Mouse (Mus musculus) lung, embryonic 16.5 days (tissue): ENCODE measurements around the gene Nol7. TPM values are rescaled to one million over a fixed set of nuclear protein-coding genes. Genes with fewer than 3 reads are reported as not detected.

Experiments used
- ATAC-seq: fragments of 200-750 bp; cut with Nextera tagmentation; 2 replicates; pipeline ENCODE4 v1.8.0; 2017; ENCODE audit warnings: low read depth, mild to moderate bottlenecking, moderate library complexity
- H3K27ac ChIP-seq: fragments of 300-500 bp; sonication (generic); 2 replicates; pipeline ENCODE4 v1.5.1; 2014; ENCODE audit warnings: mild to moderate bottlenecking, control low read depth, low read length
- H3K27me3 ChIP-seq: fragments of 300-500 bp; sonication (generic); 2 replicates; pipeline ENCODE4 v1.6.1; 2014; ENCODE audit warnings: low read depth, low read length, mixed read lengths; ENCODE audit not compliant: control insufficient read depth, insufficient read depth
- H3K36me3 ChIP-seq: fragments of 300-500 bp; sonication (generic); 2 replicates; pipeline ENCODE4 v1.6.1; 2014; ENCODE audit warnings: low read length; ENCODE audit not compliant: control insufficient read depth, insufficient read depth
- H3K4me1 ChIP-seq: fragments of 300-500 bp; sonication (generic); replicated peaks from 2 replicates; pipeline ENCODE4 v1.6.1; 2014; ENCODE audit warnings: low read length, mixed read lengths; ENCODE audit not compliant: control insufficient read depth, insufficient read depth
- H3K4me2 ChIP-seq: fragments of 300-500 bp; sonication (generic); 2 replicates; pipeline ENCODE4 v1.6.1; 2014; ENCODE audit warnings: low read depth, low read length, control low read depth
- H3K4me3 ChIP-seq: fragments of 300-500 bp; sonication (generic); 2 replicates; pipeline ENCODE4 v1.5.1; 2014; ENCODE audit warnings: mild to moderate bottlenecking, low read length, control low read depth
- H3K9ac ChIP-seq: fragments of 300-500 bp; sonication (generic); 2 replicates; pipeline ENCODE4 v1.6.1; 2014; ENCODE audit warnings: low read length, control low read depth
- H3K9me3 ChIP-seq: fragments of 300-500 bp; sonication (generic); 2 replicates; pipeline ENCODE4 v1.6.1; 2016; ENCODE audit warnings: low read length; ENCODE audit not compliant: control insufficient read depth
- WGBS: fragments of 180-500 bp; shearing (Covaris S2); extraction: QIAGEN DNeasy Blood & Tissue Kit; methylation state at CpG from one replicate; pipeline ENCODE4 v1.1.7; 2014; 5-methylcytosine and 5-hydroxymethylcytosine counted together
- polyA plus RNA-seq: library from polyadenylated mRNA; unstranded; fragments of >200 nt; fragmentation: Nextera tagmentation; extraction: Ambion mirVana; gene quantifications from 2 replicates; pipeline ENCODE4 v1.2.1, GENCODE M21; 2015

The Nol7 gene
- polyA plus RNA-seq, 1 experiment from 2014 or later, result 130 TPM

- Histone ChIP-seq H3K27ac (no peak overlapping the region), H3K9ac (no peak overlapping the region), H3K4me1 (peaks cover 6% of the 10 kb centered on the region), H3K36me3 (peaks cover 25% of the 10 kb centered on the region), H3K4me2 (peak overlapping the region; percentile 79; the same call in 1 of the 2 replicates), H3K4me3 (peak overlapping the region; percentile 87), H3K27me3 (no peaks in the 10 kb centered on the region), H3K9me3 (no peaks in the 10 kb centered on the region)
- no peak for ATAC-seq
- WGBS, result 89% methylated on average over 5 of the region's 5 CpGs
Measured at GRCm38 (mm10) chr13:43399576-43399975, 1.4 kb downstream of the Nol7 start.

- 81% methylated on average over 7 of the region's 7 CpGs for WGBS
- Histone ChIP-seq H3K9me3 (no peaks in the 10 kb centered on the region), H3K4me3 (no peak overlapping the region), H3K27ac (no peak overlapping the region), H3K4me1 (no peaks in the 10 kb centered on the region), H3K36me3 (peaks cover 27% of the 10 kb centered on the region), H3K4me2 (no peak overlapping the region), H3K27me3 (no peaks in the 10 kb centered on the region), H3K9ac (no peak overlapping the region)
- no peak for ATAC-seq
Measured at GRCm38 (mm10) chr13:43412311-43412710, 14.1 kb downstream of the Nol7 start.

GRCm38 (mm10) chr13:43413611-43414010, 15.4 kb downstream of the Nol7 start:
- H3K4me2 ChIP-seq, result no peak overlapping the region
- no peaks in the 10 kb centered on the region for H3K4me1 ChIP-seq
- no peak overlapping the region for H3K9ac ChIP-seq
- no peak for ATAC-seq
- no peaks in the 10 kb centered on the region for H3K27me3 ChIP-seq
- 86% methylated on average over 2 of the region's 2 CpGs for WGBS
- H3K27ac ChIP-seq, result no peak overlapping the region
- H3K36me3 ChIP-seq, result peaks cover 27% of the 10 kb centered on the region
- no peak overlapping the region for H3K4me3 ChIP-seq
- no peaks in the 10 kb centered on the region for H3K9me3 ChIP-seq

DNA sequence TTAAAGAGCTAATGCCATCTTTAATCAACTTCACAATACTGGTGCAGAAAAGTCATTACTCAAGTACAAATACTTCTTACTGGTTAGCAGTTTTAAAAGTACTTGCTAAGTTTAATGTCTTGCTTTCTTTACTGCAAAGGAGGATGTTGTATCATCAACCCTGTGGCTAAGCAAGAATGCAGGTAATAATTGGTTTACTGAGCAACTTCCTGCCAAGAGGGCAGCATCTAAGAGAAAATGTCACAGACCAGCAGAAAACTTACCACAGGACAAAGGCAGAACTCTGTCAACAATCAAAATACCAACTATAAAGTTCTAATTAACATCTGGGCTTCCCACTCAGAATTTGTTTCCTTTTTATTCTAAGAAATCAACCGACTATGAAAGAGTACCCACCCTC, 17.1 kb downstream of the Nol7 start:
- no peak overlapping the region for H3K4me3 ChIP-seq
- no peak for ATAC-seq
- no peaks in the 10 kb centered on the region for H3K27me3 ChIP-seq
- H3K4me2 ChIP-seq, result no peak overlapping the region
- H3K9ac ChIP-seq, result no peak overlapping the region
- no peak overlapping the region for H3K27ac ChIP-seq
- WGBS, result 92% methylated on average over 1 of the region's 1 CpGs
- H3K36me3 ChIP-seq, result peaks cover 34% of the 10 kb centered on the region
- H3K9me3 ChIP-seq, result no peaks in the 10 kb centered on the region
- no peaks in the 10 kb centered on the region for H3K4me1 ChIP-seq

- Histone ChIP-seq H3K4me2 (no peak overlapping the region), H3K27ac (no peak overlapping the region), H3K36me3 (peaks cover 8% of the 10 kb centered on the region; the same call in 1 of the 2 replicates), H3K4me3 (no peak overlapping the region), H3K27me3 (no peaks in the 10 kb centered on the region), H3K4me1 (no peaks in the 10 kb centered on the region), H3K9me3 (no peaks in the 10 kb centered on the region), H3K9ac (no peak overlapping the region)
- no peak for ATAC-seq
- 66% methylated on average over 4 of the region's 4 CpGs for WGBS
Measured at GRCm38 (mm10) chr13:43428436-43428835, 30.2 kb downstream of the Nol7 start.

DNA sequence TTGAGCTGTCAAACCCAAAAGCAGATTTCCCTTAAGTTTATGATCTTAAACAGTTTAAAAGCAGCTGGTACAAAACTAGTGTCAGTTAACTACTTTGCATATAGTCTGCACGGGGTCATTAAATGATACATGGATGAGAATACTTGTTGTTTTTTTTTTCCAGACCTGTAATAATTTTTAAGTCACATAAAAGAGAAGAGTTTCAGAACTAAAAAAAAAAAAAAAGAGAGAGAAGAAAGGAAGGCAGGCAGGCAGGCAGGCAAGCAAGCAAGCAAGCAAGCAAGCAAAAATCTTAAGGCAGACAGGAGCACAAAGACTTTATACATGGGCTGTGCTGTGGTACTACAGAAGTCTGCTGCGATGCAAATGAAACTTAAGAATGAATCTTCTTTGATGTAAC, 35.2 kb downstream of the Nol7 start:
- Histone ChIP-seq H3K36me3 (peaks cover 6% of the 10 kb centered on the region; the same call in 1 of the 2 replicates), H3K9me3 (no peaks in the 10 kb centered on the region), H3K4me3 (no peak overlapping the region), H3K27ac (no peak overlapping the region), H3K4me1 (no peaks in the 10 kb centered on the region; the same call in 1 of the 2 replicates), H3K4me2 (no peak overlapping the region), H3K27me3 (no peaks in the 10 kb centered on the region), H3K9ac (no peak overlapping the region)
- no peak for ATAC-seq
- 81% methylated on average over 2 of the region's 2 CpGs for WGBS

- H3K4me1 ChIP-seq, result peaks cover 6% of the 10 kb centered on the region
- ATAC-seq, result no peak
Measured at GRCm38 (mm10) chr13:43440376-43440775, 42.2 kb downstream of the Nol7 start.

GRCm38 (mm10) chr13:43442551-43442950, 44.4 kb downstream of the Nol7 start:
- H3K4me2 ChIP-seq, result no peak overlapping the region
- H3K4me3 ChIP-seq, result no peak overlapping the region
- H3K9me3 ChIP-seq, result no peaks in the 10 kb centered on the region
- no peaks in the 10 kb centered on the region for H3K27me3 ChIP-seq
- ATAC-seq, result no peak
- H3K36me3 ChIP-seq, result no peaks in the 10 kb centered on the region
- peaks cover 11% of the 10 kb centered on the region for H3K4me1 ChIP-seq
- H3K27ac ChIP-seq, result no peak overlapping the region
- WGBS, result 73% methylated on average over 1 of the region's 1 CpGs
- H3K9ac ChIP-seq, result no peak overlapping the region

More at GRCm38 (mm10) chr13:43440376-43440775, 42.2 kb downstream of the Nol7 start:
- no peaks in the 10 kb centered on the region for H3K9me3 ChIP-seq
- H3K27ac ChIP-seq, result no peak overlapping the region
- no peak overlapping the region for H3K4me2 ChIP-seq
- H3K36me3 ChIP-seq, result no peaks in the 10 kb centered on the region
- H3K9ac ChIP-seq, result no peak overlapping the region
- no peak overlapping the region for H3K4me3 ChIP-seq
- WGBS, result 83% methylated on average over 1 of the region's 1 CpGs
- no peaks in the 10 kb centered on the region for H3K27me3 ChIP-seq

DNA sequence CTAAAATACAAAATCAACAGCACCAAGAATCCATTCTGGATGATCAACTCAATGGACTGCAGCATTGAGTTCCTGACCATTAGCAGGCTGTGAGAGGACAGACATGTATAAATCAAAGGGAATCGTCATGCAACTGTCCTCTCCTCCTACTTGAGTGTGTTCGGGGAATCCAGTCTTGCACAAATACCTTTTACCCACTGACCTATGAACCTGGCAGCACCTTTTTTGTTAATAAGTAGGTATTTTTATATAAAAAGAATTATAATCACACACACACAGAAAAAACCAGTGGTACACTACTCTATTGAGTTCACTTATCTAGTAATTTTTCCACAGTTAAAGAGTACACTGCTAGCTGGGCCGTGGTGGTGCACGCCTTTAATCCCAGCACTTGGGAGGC, 45.5 kb downstream of the Nol7 start:
- WGBS, result 94% methylated on average over 4 of the region's 4 CpGs
- ATAC-seq, result no peak
- H3K4me3 ChIP-seq, result no peak overlapping the region
- no peaks in the 10 kb centered on the region for H3K36me3 ChIP-seq
- H3K4me2 ChIP-seq, result no peak overlapping the region
- H3K9me3 ChIP-seq, result no peaks in the 10 kb centered on the region
- no peak overlapping the region for H3K27ac ChIP-seq
- H3K27me3 ChIP-seq, result no peaks in the 10 kb centered on the region
- peaks cover 14% of the 10 kb centered on the region for H3K4me1 ChIP-seq
- H3K9ac ChIP-seq, result no peak overlapping the region

GRCm38 (mm10) chr13:43444717-43445116, 46.5 kb downstream of the Nol7 start:
- no peaks in the 10 kb centered on the region for H3K27me3 ChIP-seq
- no peak overlapping the region for H3K27ac ChIP-seq
- H3K4me3 ChIP-seq, result no peak overlapping the region
- no peak for ATAC-seq
- H3K9ac ChIP-seq, result no peak overlapping the region
- WGBS, result 89% methylated on average over 3 of the region's 3 CpGs
- H3K4me2 ChIP-seq, result no peak overlapping the region
- H3K36me3 ChIP-seq, result no peaks in the 10 kb centered on the region
- peaks cover 14% of the 10 kb centered on the region for H3K4me1 ChIP-seq
- no peaks in the 10 kb centered on the region for H3K9me3 ChIP-seq
